Mouse (Mus musculus) kidney, adult 2 months (tissue): ENCODE data around the gene Sla2. TPM values are rescaled to one million over a fixed set of nuclear protein-coding genes. Genes with fewer than 3 reads are reported as not detected.
"Not testable (repeated sequence)": the region's sequence is repeated elsewhere in the genome, so short reads cannot be mapped to it uniquely, and the experiment has no call there.

Experiments
- DNase-seq: peaks from one replicate; pipeline ENCODE4 v3.0.0; 2021
- H3K27ac ChIP-seq: fragments of 200-500 bp; 2 replicates; pipeline ENCODE4 v1.5.1; 2012; ENCODE audit warnings: low read depth, low read length, control low read depth, inconsistent platforms; ENCODE audit not compliant: insufficient read depth
- H3K27me3 ChIP-seq: fragments of 200-500 bp; replicated peaks from 2 replicates; pipeline ENCODE4 v1.6.1; 2012; ENCODE audit warnings: mild to moderate bottlenecking, moderate library complexity, low read length, inconsistent platforms; ENCODE audit not compliant: control insufficient read depth, insufficient read depth
- H3K36me3 ChIP-seq: fragments of 200-500 bp; 2 replicates; pipeline ENCODE4 v1.6.1; 2012; ENCODE audit warnings: mild to moderate bottlenecking, moderate library complexity, low read length, inconsistent platforms; ENCODE audit not compliant: control insufficient read depth, insufficient read depth
- H3K4me1 ChIP-seq: fragments of 200-500 bp; 2 replicates; pipeline ENCODE4 v1.6.1; 2011; ENCODE audit warnings: low read length; ENCODE audit not compliant: control insufficient read depth, insufficient read depth
- H3K4me3 ChIP-seq: fragments of 200-500 bp; 2 replicates; pipeline ENCODE4 v1.5.1; 2011; ENCODE audit warnings: mild to moderate bottlenecking, low read depth, low read length, control low read depth; ENCODE audit not compliant: insufficient read depth
- CTCF ChIP-seq: fragments of 200-500 bp; conservative IDR thresholded peaks from 2 replicates; pipeline ENCODE4 v1.5.1; 2011; ENCODE audit warnings: low read depth, mild to moderate bottlenecking, control low read depth, low read length, moderate library complexity, mixed read lengths; ENCODE audit not compliant: insufficient read depth, insufficient read length
- POLR2A ChIP-seq: fragments of 200-500 bp; IDR thresholded peaks from one replicate; pipeline ENCODE4 v1.6.1; 2011; ENCODE audit warnings: low read depth, low read length, control low read depth
- whole genome bisulfite sequencing: fragments of 180-500 bp; shearing (Covaris S2); methylation state at CpG from one replicate; pipeline ENCODE4 v1.1.7; 2018; 5-methylcytosine and 5-hydroxymethylcytosine counted together
- polyA plus RNA-seq: library from polyadenylated mRNA; depleted of rRNA; stranded (reverse); fragments of >200 nt; gene quantifications from 2 replicates; pipeline ENCODE4 v1.2.3, GENCODE M21; 2012

Sla2 gene
- polyA plus RNA-seq, 1 experiment = 0.67 TPM

GRCm38 (mm10) chr2:156892821-156893220 is 5.8 kb upstream of the Sla2 start:
- no peak overlapping the region for H3K27ac ChIP-seq
- no peaks in the 10 kb centered on the region for H3K4me1 ChIP-seq
- TF ChIP-seq CTCF = no peak
- TF ChIP-seq POLR2A = no peak
- no peaks in the 10 kb centered on the region for H3K36me3 ChIP-seq
- 74% methylated on average over 6 of the region's 6 CpGs for WGBS
- H3K4me3 ChIP-seq = no peak overlapping the region
- H3K27me3 ChIP-seq = no peaks in the 10 kb centered on the region
- no peak for DNase-seq

GRCm38 (mm10) chr2:156892240-156892639 is 5.2 kb upstream of the Sla2 start:
- H3K4me1 ChIP-seq = no peaks in the 10 kb centered on the region
- TF ChIP-seq POLR2A (no peak), CTCF (no peak)
- H3K4me3 ChIP-seq = no peak overlapping the region
- H3K36me3 ChIP-seq = no peaks in the 10 kb centered on the region
- H3K27ac ChIP-seq = no peak overlapping the region
- no peak for DNase-seq
- H3K27me3 ChIP-seq = no peaks in the 10 kb centered on the region
- WGBS = 76% methylated on average over 3 of the region's 3 CpGs

- Histone ChIP-seq H3K4me1 (no peaks in the 10 kb centered on the region), H3K27ac (no peak overlapping the region), H3K27me3 (no peaks in the 10 kb centered on the region), H3K36me3 (no peaks in the 10 kb centered on the region), H3K4me3 (no peak overlapping the region)
- DNase-seq = no peak
- 70% methylated on average over 3 of the region's 3 CpGs for WGBS
- TF ChIP-seq POLR2A (no peak), CTCF (no peak)
Measured at GRCm38 (mm10) chr2:156888490-156888889, 1.5 kb upstream of the Sla2 start.

- H3K4me1 ChIP-seq = no peaks in the 10 kb centered on the region
- no peak for TF ChIP-seq CTCF
- TF ChIP-seq POLR2A = no peak
- no peaks in the 10 kb centered on the region for H3K27me3 ChIP-seq
- no peak overlapping the region for H3K4me3 ChIP-seq
- 73% methylated on average over 10 of the region's 10 CpGs for WGBS
- H3K36me3 ChIP-seq = no peaks in the 10 kb centered on the region
- no peak overlapping the region for H3K27ac ChIP-seq
- no peak for DNase-seq
Measured at GRCm38 (mm10) chr2:156886084-156886631, 834 bp downstream of the Sla2 start.

GRCm38 (mm10) chr2:156885666-156886065 is 1.3 kb downstream of the Sla2 start:
- DNase-seq, H3K27ac ChIP-seq, H3K36me3 ChIP-seq, H3K4me3 ChIP-seq, H3K27me3 ChIP-seq, H3K4me1 ChIP-seq: not testable (repeated sequence)
- WGBS = 55% methylated on average over 2 of the region's 2 CpGs

GRCm38 (mm10) chr2:156884396-156885211 is 2.4 kb downstream of the Sla2 start:
- Histone ChIP-seq H3K4me3 (no peak overlapping the region), H3K4me1 (no peaks in the 10 kb centered on the region), H3K36me3 (no peaks in the 10 kb centered on the region), H3K27me3 (no peaks in the 10 kb centered on the region), H3K27ac (no peak overlapping the region)
- TF ChIP-seq CTCF = no peak
- TF ChIP-seq POLR2A = no peak
- no peak for DNase-seq
- WGBS = 80% methylated on average over 10 of the region's 10 CpGs

- no peak for DNase-seq
- H3K27me3 ChIP-seq = no peaks in the 10 kb centered on the region
- 59% methylated on average over 10 of the region's 10 CpGs for WGBS
- no peak overlapping the region for H3K27ac ChIP-seq
- H3K4me3 ChIP-seq = no peak overlapping the region
- H3K36me3 ChIP-seq = no peaks in the 10 kb centered on the region
- no peaks in the 10 kb centered on the region for H3K4me1 ChIP-seq
- TF ChIP-seq POLR2A = no peak
- TF ChIP-seq CTCF = no peak
Measured at GRCm38 (mm10) chr2:156882431-156883001, 4.5 kb downstream of the Sla2 start.
